Mouse (Mus musculus) heart, embryonic 13.5 days (tissue): ENCODE data around the gene Bspry. TPM values are rescaled to one million over a fixed set of nuclear protein-coding genes. Genes with fewer than 3 reads are reported as not detected.

Experiments used
- ATAC-seq: fragments of 200-750 bp; cut with Nextera tagmentation; 2 replicates; pipeline ENCODE4 v1.8.0; 2017; ENCODE audit warnings: moderate TSS enrichment; ENCODE audit not compliant: insufficient number of reproducible peaks, low FRiP score, low TSS enrichment; ENCODE audit errors: extremely low read depth
- H3K27ac ChIP-seq: fragments of 300-500 bp; sonication (generic); replicated peaks from 2 replicates; pipeline ENCODE4 v1.5.1; 2015; ENCODE audit warnings: moderate library complexity, mild to moderate bottlenecking, inconsistent platforms
- H3K27me3 ChIP-seq: fragments of 300-500 bp; sonication (generic); replicated peaks from 2 replicates; pipeline ENCODE4 v1.6.1; 2015; ENCODE audit warnings: mild to moderate bottlenecking, inconsistent platforms
- H3K36me3 ChIP-seq: fragments of 300-500 bp; sonication (generic); 2 replicates; pipeline ENCODE4 v1.6.1; 2015; ENCODE audit warnings: mild to moderate bottlenecking, inconsistent platforms
- H3K4me1 ChIP-seq: fragments of 300-500 bp; sonication (generic); 2 replicates; pipeline ENCODE4 v1.6.1; 2015; ENCODE audit warnings: inconsistent platforms
- H3K4me2 ChIP-seq: fragments of 300-500 bp; sonication (generic); 2 replicates; pipeline ENCODE4 v1.6.1; 2015; ENCODE audit warnings: inconsistent platforms, mild to moderate bottlenecking, moderate library complexity
- H3K4me3 ChIP-seq: fragments of 300-500 bp; sonication (generic); 2 replicates; pipeline ENCODE4 v1.5.1; 2015; ENCODE audit warnings: moderate library complexity, mild to moderate bottlenecking, inconsistent platforms
- H3K9ac ChIP-seq: fragments of 300-500 bp; sonication (generic); 2 replicates; pipeline ENCODE4 v1.6.1; 2015; ENCODE audit warnings: inconsistent platforms, mild to moderate bottlenecking, moderate library complexity
- H3K9me3 ChIP-seq: fragments of 300-500 bp; sonication (generic); 2 replicates; pipeline ENCODE4 v1.6.1; 2016; ENCODE audit warnings: inconsistent platforms
- WGBS: fragments of 180-500 bp; shearing (Covaris S2); methylation state at CpG from one replicate; pipeline ENCODE4 v1.1.7; 2015; ENCODE audit warnings: mixed read lengths; 5-methylcytosine and 5-hydroxymethylcytosine counted together
- polyA plus RNA-seq: library from polyadenylated mRNA; unstranded; fragments of >200 nt; fragmentation: Nextera tagmentation; extraction: Ambion mirVana; gene quantifications from 2 replicates; pipeline ENCODE4 v1.2.1, GENCODE M21; 2015

Gene Bspry
- polyA plus RNA-seq, 1 experiment from 2014 or later, result 0.99 TPM

DNA sequence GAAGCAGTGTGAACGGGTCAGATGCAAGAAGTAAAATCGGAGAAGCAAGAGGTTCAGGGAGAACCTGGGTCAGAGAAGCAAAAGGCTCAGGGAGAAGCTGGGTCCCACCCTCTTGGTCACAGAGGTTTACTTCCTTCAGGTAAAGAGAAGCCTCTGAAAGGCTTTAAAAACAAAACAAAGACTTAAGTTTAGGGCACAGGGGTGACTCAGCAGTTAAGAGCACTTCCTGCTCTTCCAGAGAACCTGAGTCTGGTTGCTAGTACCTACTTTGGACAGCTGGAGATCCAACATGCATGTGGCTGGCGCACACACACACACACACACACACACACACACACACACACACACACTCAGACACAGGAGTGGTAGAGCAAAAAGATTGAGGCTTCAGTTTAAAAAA is 5.1 kb downstream of the Bspry start:
- no peak for ATAC-seq
- no peak overlapping the region for H3K27ac ChIP-seq
- no peak overlapping the region for H3K4me3 ChIP-seq
- no peak overlapping the region for H3K4me2 ChIP-seq
- no peaks in the 10 kb centered on the region for H3K36me3 ChIP-seq
- H3K9ac ChIP-seq, result no peak overlapping the region
- peaks cover 3% of the 10 kb centered on the region for H3K4me1 ChIP-seq
- WGBS, result 80% methylated on average over 3 of the region's 3 CpGs
- H3K27me3 ChIP-seq, result peaks cover 24% of the 10 kb centered on the region
- H3K9me3 ChIP-seq, result no peaks in the 10 kb centered on the region

DNA sequence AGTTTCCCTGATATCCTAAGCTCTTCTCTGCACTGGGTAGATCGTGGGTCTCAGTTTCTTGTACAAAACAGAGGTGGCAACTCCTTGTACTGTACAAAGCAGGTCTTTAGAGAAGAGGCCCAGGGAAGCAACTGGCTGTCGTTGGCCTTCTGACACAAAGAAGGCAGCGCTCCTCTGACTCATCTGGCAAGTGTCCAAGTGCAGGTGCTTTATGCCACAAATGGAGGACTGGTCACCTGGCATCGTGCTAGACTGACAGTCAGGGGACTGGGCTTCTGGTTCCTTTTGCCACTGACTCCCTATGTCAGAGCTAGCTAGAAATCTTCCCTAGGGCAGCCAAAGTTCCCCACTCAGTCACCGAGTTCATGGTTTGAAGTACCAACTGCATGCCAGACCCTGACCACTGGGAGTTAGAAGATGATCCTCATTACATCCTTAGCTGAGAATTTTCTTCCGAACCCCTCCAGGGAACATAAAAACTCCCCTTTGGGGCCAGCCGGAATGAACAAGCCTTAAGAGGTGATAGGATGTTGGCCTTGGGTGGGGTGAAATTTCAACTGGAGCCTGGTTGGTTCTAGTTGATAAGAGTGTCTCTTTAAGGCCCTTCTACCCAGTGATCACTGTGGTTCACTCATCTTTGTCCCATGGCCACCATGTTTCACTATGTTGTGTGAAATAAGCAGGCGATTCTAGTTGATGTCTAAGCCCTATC is 5.8 kb downstream of the Bspry start:
- ATAC-seq, result no peak
- no peaks in the 10 kb centered on the region for H3K9me3 ChIP-seq
- no peak overlapping the region for H3K9ac ChIP-seq
- no peaks in the 10 kb centered on the region for H3K36me3 ChIP-seq
- H3K4me2 ChIP-seq, result no peak overlapping the region
- 76% methylated on average over 8 of the region's 8 CpGs for WGBS
- H3K27ac ChIP-seq, result no peak overlapping the region
- H3K4me1 ChIP-seq, result no peaks in the 10 kb centered on the region; the same call in 1 of the 2 replicates
- no peak overlapping the region for H3K4me3 ChIP-seq
- H3K27me3 ChIP-seq, result peaks cover 20% of the 10 kb centered on the region

DNA sequence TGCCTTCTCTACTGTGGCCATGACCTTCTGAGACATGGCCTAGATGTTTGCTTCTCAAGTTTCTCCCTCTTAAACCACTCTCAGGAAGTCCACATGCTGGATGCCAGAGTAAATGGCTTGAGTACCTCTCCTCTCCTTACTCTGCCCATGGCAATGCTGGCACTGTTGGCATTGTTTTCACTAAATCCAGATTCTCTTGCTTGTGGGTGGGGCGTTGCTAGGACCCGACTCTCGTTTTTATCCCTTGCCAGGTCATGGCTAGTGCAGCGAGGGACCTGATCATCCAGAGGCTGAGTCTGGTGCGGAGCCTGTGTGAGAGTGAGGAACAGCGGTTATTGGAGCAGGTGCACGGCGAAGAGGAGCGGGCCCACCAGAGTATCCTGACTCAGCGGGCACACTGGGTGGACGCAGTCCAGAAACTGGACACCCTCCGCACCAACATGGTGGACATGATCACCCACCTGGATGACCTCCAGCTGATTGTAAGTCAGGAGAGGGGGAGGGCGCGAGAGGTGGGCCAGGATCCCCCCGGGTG is 6.4 kb downstream of the Bspry start:
- H3K4me3 ChIP-seq, result no peak overlapping the region
- 87% methylated on average over 15 of the region's 15 CpGs for WGBS
- H3K4me1 ChIP-seq, result no peaks in the 10 kb centered on the region

DNA sequence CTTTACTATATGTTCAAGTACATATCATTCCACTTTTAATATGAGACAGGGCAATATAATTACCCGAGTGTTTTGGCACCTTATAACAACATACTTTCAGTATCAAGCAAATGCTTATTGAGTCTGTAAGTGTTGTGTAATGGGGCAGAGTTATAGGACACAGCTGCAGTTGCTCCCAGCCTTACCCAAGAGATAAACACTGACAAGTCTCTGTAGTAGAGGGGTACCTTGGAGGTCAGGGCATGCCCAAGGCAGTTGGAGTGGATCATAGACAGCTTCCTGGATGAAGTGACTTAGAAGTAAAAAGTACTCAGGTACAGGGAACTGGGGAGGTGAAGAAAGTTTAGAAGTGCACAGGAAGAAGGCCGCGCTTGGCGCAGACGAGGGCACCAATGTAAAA is 7.3 kb downstream of the Bspry start:
- H3K27me3 ChIP-seq, result peaks cover 5% of the 10 kb centered on the region; the same call in 1 of the 2 replicates
- H3K4me1 ChIP-seq, result no peaks in the 10 kb centered on the region
- ATAC-seq, result no peak
- no peak overlapping the region for H3K4me3 ChIP-seq
- H3K9me3 ChIP-seq, result no peaks in the 10 kb centered on the region
- H3K27ac ChIP-seq, result no peak overlapping the region
- H3K36me3 ChIP-seq, result no peaks in the 10 kb centered on the region
- 83% methylated on average over 5 of the region's 5 CpGs for WGBS
- H3K9ac ChIP-seq, result no peak overlapping the region
- no peak overlapping the region for H3K4me2 ChIP-seq

More for the DNA sequence above, 6.4 kb downstream of the Bspry start:
- no peak overlapping the region for H3K4me2 ChIP-seq
- H3K27me3 ChIP-seq, result peaks cover 14% of the 10 kb centered on the region; the same call in 1 of the 2 replicates
- no peak overlapping the region for H3K27ac ChIP-seq
- H3K9me3 ChIP-seq, result no peaks in the 10 kb centered on the region
- H3K9ac ChIP-seq, result no peak overlapping the region
- H3K36me3 ChIP-seq, result no peaks in the 10 kb centered on the region
- no peak for ATAC-seq

DNA sequence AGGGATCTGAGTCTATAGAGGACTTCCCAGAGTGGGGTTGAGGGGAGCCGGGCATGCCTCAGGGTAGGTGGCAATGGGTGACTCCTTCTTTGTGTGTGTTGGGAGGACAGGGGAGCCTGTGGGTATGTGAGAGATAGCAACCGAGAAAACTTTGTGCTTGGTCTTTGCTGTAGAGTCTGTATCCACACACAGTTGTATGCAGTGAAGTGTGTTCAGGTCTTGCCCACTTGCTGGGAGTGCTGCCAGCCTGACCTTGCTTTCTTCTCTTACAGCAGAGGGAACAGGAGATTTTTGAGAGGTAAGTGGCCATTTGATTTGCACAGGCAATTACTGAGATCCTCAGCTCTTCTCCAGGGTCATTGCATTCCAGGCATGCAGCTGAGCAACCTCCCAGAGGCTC is 8.1 kb downstream of the Bspry start:
- Histone ChIP-seq H3K36me3 (no peaks in the 10 kb centered on the region), H3K4me1 (no peaks in the 10 kb centered on the region), H3K27ac (no peak overlapping the region), H3K27me3 (no peaks in the 10 kb centered on the region), H3K9me3 (no peaks in the 10 kb centered on the region), H3K4me3 (no peak overlapping the region), H3K4me2 (no peak overlapping the region), H3K9ac (no peak overlapping the region)
- no peak for ATAC-seq
- WGBS, result 74% methylated on average over 2 of the region's 2 CpGs

DNA sequence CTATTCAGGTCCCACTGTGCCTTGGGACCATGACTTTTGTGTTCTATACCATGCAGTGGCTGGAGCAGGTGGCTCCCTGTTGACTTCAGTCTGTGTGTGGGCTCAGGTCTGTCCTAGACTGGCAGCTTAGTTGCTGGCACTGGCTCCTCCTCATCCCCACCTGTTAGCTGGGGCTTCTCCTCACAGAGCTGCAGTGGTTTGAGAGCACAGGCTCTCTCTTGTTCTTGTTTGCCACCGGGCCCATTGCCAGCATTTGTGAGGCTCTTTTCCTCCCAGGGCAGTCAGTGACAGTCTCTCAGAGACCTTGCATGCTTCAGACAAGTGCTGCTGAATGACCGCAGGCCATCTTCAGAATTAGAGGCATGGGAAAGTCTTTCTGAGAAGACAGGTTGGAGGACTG is 12.8 kb downstream of the Bspry start:
- Histone ChIP-seq H3K4me3 (no peak overlapping the region), H3K27me3 (no peaks in the 10 kb centered on the region), H3K9me3 (no peaks in the 10 kb centered on the region), H3K4me2 (no peak overlapping the region), H3K36me3 (peaks cover 4% of the 10 kb centered on the region), H3K27ac (no peak overlapping the region), H3K4me1 (peaks cover 17% of the 10 kb centered on the region), H3K9ac (no peak overlapping the region)
- WGBS, result 64% methylated on average over 2 of the region's 2 CpGs
- ATAC-seq, result no peak

DNA sequence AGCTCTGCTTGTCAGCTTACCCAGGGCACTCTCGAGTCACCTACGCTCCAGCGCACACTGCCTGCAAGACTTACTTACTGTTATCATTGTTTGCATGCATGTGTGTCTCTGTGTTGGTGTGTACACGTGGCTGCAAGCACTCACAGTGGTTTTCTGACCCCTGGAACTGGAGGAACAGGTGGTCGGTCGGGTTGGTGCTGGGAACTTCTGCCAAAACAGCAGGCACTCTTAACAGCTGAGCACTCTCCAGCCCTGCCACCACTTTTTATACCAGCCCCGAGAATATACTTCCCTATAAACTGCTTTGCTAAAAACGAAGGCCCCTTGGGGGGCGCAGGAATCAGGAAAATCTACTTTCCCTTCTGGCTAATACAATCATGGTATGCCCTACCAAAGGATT is 14.4 kb downstream of the Bspry start:
- no peak overlapping the region for H3K9ac ChIP-seq
- no peaks in the 10 kb centered on the region for H3K9me3 ChIP-seq
- H3K4me1 ChIP-seq, result peaks cover 17% of the 10 kb centered on the region
- no peak for ATAC-seq
- no peak overlapping the region for H3K4me2 ChIP-seq
- 58% methylated on average over 9 of the region's 9 CpGs for WGBS
- no peak overlapping the region for H3K4me3 ChIP-seq
- H3K27me3 ChIP-seq, result no peaks in the 10 kb centered on the region
- H3K36me3 ChIP-seq, result peaks cover 19% of the 10 kb centered on the region
- no peak overlapping the region for H3K27ac ChIP-seq

DNA sequence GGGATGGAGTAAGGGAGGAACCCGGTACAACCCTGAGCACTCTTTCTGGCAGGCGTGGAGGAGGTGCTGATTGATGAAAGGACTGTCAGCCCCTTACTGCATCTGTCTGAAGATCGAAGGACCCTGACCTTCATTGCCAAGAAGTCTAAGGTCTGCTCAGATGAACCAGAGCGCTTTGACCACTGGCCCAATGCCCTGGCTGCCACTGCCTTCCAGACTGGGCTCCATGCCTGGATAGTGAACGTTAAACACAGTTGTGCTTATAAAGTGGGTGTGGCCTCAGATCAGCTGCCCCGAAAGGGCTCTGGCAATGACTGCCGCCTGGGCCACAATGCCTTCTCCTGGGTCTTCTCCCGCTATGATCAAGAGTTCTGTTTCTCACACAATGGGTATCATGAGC is 16.1 kb downstream of the Bspry start:
- peaks cover 20% of the 10 kb centered on the region for H3K4me1 ChIP-seq
- 60% methylated on average over 8 of the region's 8 CpGs for WGBS
- ATAC-seq, result no peak
- H3K4me3 ChIP-seq, result no peak overlapping the region
- no peak overlapping the region for H3K9ac ChIP-seq
- peaks cover 30% of the 10 kb centered on the region for H3K36me3 ChIP-seq
- H3K4me2 ChIP-seq, result no peak overlapping the region
- H3K27ac ChIP-seq, result no peak overlapping the region
- no peaks in the 10 kb centered on the region for H3K9me3 ChIP-seq
- H3K27me3 ChIP-seq, result no peaks in the 10 kb centered on the region

DNA sequence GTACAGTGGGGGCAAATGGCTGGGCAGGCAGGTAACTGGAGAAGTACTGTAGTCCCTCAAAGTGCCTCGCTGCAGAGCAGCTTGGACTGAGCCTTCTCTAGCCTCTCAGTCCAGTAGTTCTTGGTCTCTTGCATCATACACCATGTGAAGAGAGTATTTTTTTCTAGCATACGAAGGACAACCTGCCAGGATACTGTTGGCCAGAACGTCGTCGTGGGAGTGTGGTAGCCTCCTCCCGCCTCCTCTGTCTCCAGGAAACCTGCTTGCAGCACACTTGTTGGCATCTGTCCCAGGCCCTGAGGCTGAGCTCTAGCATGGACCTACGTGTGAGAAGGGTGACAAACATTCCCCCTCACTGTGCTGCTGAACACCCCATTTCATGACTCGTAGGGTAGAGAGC is 17.0 kb downstream of the Bspry start:
- Histone ChIP-seq H3K4me1 (peaks cover 26% of the 10 kb centered on the region), H3K27ac (no peak overlapping the region), H3K4me3 (no peak overlapping the region), H3K36me3 (peaks cover 30% of the 10 kb centered on the region), H3K9me3 (no peaks in the 10 kb centered on the region), H3K9ac (no peak overlapping the region), H3K4me2 (no peak overlapping the region), H3K27me3 (no peaks in the 10 kb centered on the region)
- 46% methylated on average over 8 of the region's 8 CpGs for WGBS
- ATAC-seq, result no peak

DNA sequence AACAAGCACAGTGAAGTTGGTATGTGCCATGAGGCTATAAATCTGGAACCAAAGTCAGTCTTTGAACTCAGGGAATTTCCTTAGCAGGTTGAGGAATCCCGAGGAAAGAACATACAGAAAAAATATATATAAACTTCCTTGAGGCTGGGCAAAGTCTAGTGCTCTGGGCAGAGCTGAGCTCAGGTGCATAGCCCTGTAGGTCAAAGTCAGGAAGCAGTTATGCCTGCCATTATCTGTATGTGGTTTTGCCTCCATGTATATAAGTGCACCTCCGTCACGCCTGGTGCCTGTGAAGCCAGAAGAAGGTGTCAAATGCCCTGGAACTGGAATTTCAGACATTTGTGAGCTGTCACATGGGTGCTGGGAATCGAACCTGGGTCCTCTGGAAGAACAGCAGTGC is 20.9 kb downstream of the Bspry start:
- peaks cover 23% of the 10 kb centered on the region for H3K4me1 ChIP-seq
- H3K9ac ChIP-seq, result no peak overlapping the region
- no peak overlapping the region for H3K27ac ChIP-seq
- no peaks in the 10 kb centered on the region for H3K9me3 ChIP-seq
- WGBS, result 81% methylated on average over 4 of the region's 4 CpGs
- peak overlapping the region; percentile 77 for H3K4me2 ChIP-seq
- no peak for ATAC-seq
- H3K36me3 ChIP-seq, result peaks cover 30% of the 10 kb centered on the region
- H3K4me3 ChIP-seq, result peak overlapping the region; percentile 89; the same call in 1 of the 2 replicates
- no peaks in the 10 kb centered on the region for H3K27me3 ChIP-seq

DNA sequence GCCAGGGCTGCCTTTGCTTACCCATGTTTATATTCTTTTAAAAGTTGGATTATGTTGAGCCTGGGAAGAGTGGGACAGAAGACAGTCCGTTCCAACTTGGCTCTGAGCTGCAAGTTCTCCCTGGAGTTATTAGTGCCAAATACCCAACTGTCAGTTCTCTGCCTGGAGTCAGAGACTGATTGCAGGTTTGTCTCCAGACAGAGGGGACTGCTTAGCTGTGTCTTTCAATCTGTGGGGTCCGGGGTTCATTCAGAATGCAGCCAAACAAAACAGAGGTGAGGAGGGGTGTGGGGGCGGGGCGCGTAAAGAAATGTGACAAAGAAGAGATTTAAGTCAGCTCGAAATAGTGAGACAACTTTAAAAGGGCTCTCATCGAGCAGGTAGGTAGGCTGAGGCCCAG is 21.7 kb downstream of the Bspry start:
- H3K36me3 ChIP-seq, result peaks cover 30% of the 10 kb centered on the region
- peak overlapping the region; percentile 90 for H3K9ac ChIP-seq
- no peaks in the 10 kb centered on the region for H3K9me3 ChIP-seq
- H3K4me2 ChIP-seq, result peak overlapping the region; percentile 77
- H3K27ac ChIP-seq, result peak overlapping the region; percentile 82
- ATAC-seq, result no peak
- peak overlapping the region; percentile 89 for H3K4me3 ChIP-seq
- WGBS, result 2% methylated on average over 7 of the region's 7 CpGs
- H3K4me1 ChIP-seq, result peaks cover 21% of the 10 kb centered on the region
- H3K27me3 ChIP-seq, result no peaks in the 10 kb centered on the region
